Mouse (Mus musculus): Measurements from ENCODE around the gene Cylc2. TPM values are rescaled to one million over a fixed set of nuclear protein-coding genes. Genes with fewer than 3 reads are reported as not detected.

Cylc2 gene
- not detected in 2 replicates for polyA plus RNA-seq (2012; ENCODE audit: low replicate concordance)

GRCm38 (mm10) chr4:51216378-51216777 is at the start of gene Cylc2:
Gene Cylc2 (plus strand): TSS chr4:51216678.

